Mouse (Mus musculus) cerebellum, postnatal 25 days (tissue): ENCODE measurements at regions not wholly inside any gene's neighbourhood (a gene's known extent, or its start where the extent isn't known, plus 50 kb on each side); places are given as distances from the start of the nearest gene placed in this dataset.

Experiments
- DNase-seq, 2 experiments: peaks; one replicate each; pipeline ENCODE4 v3.0.0; 2021; ENCODE audit warnings: mixed read lengths in 2 of 2

GRCm38 (mm10) chr8:90502879-90503278 is 154.7 kb upstream of the Tox3 start:
- DNase-seq = no peak

GRCm38 (mm10) chr8:90499315-90499714 is 151.2 kb upstream of the Tox3 start:
- no peak for DNase-seq

DNA sequence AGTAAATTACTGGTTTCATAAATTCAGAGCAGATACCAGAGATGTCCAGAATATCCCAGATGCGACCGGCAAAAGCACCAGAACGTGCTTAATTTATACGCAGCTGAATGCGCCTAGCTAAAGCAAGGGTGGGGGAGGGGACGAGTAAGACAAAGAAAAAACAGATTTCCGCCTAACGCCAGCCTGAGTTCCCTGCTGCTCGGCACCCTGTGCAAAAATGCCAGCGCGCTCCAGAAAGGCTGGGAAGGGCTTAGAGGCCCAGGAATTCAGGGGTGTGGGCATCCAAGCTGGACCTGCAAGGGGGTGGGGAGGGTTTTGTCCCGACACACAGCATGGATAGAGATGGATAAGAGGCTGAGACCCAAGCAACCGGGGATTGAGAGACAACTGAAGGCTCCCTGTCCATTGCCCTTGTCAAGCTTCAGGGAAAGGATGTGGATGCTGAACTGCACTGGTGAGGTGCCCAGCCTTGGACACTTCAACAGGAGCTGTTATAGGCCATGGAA is 148.6 kb upstream of the Tox3 start:
- peak; percentile 29 to 39 for DNase-seq

DNA sequence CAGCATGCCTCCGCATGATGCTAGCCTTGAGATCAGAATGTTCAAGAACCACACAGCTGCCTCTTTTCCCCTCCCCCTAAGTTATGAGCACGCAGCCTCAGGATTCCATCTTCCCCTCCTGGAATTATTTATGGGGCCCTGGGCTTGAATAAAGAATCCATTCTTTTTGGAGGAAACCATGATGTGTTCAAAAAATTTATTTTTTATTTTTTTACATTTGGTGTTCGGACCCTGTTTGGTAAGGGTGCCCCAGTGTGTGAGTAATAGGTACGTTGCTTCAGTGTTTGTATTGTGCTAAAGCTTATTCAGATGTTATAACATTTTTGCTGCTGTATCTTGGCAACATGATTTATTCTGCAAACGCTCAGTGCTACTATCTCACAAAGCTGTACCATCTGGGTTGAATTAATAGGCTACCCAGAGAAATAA is 147.8 kb upstream of the Tox3 start:
- no peak for DNase-seq

DNA sequence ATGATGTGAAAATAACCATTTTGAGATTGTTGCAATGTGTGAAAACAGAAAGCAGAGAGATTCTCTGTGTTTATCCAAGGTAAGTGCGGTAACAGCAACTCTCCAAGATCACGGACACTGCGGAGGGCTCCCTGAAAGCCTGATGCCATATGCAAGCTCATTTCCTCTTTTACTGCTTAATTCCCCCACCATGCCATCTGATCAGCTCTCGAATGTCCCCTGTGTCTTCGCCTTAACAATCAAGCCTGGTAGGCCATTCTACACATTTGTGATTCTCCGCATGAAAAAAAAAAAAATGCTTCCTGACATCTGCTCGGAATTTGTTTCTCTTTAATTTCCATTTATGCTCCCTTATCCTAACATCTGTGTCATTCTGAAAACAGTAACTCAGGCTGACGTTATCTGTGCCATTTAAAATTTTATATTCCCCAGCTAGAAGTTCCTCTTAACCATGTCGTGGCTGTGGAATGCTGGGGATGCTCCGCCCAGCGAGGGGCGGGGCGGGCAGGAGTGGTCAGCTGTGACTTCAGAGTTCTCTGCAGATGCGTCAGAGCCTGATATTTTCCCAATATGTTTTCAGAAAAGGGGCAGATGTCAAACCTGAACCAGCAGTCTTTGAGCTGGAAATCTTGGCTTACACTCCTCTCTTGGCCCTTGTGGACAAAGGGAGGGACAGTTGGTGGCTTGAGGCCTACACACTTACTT is 144.5 kb upstream of the Tox3 start:
- no peak for DNase-seq

- DNase-seq = no peak
These were observed 143.5 kb upstream of the Tox3 start for GRCm38 (mm10) chr8:90491691-90492090.

GRCm38 (mm10) chr8:90490734-90491441 is 142.7 kb upstream of the Tox3 start:
- DNase-seq = no peak

- no peak for DNase-seq
These were observed 138.4 kb upstream of the Tox3 start for GRCm38 (mm10) chr8:90486556-90486955.

GRCm38 (mm10) chr8:90478149-90478548 is 130.0 kb upstream of the Tox3 start:
- DNase-seq = no peak

DNA sequence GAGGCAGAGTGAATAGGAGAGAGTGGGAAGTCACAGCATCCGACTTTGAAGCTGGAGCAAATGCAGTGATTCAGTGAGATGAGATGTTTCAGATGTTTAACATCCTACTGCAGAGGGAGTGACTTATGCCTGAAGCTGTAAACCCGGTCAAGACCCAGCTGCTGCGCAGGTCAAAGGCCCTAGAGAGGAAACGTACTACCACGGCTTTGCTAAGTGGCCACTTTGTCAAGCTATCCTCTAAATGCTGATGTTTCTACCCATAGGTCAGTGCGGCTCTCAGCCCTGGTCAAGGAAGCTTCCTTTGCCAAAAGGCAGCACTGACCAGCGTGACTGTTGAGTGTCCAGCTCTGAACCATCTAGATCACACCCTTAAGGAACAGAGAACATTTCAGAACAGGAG is 125.9 kb upstream of the Tox3 start:
- DNase-seq = no peak

GRCm38 (mm10) chr8:90470826-90471225 is 122.7 kb upstream of the Tox3 start:
- DNase-seq = no peak

- peak in 1 of 2 experiments; percentile 5 for DNase-seq
These were observed 115.6 kb upstream of the Tox3 start for GRCm38 (mm10) chr8:90463708-90464107.

- no peak for DNase-seq
These were observed 107.2 kb upstream of the Tox3 start for GRCm38 (mm10) chr8:90455321-90455720.

DNA sequence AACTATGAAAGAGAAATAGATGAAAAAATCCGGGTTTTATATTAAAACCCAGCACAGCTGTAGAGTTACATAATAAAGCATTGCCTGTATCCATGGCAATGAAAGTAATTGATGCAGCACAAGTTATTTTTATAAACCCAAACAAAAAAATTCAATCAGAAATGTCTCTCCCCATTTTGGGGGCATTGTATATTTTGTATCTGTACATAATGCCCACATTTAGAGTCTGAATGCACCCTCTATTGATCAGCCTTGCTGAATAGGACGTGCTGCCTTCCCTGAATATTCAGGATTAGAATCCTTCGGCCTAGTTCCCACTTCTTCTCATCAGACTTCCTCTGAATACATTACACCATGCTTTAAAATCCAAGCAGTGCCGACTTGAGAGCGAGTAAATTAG is 106.0 kb upstream of the Tox3 start:
- DNase-seq = no peak

DNA sequence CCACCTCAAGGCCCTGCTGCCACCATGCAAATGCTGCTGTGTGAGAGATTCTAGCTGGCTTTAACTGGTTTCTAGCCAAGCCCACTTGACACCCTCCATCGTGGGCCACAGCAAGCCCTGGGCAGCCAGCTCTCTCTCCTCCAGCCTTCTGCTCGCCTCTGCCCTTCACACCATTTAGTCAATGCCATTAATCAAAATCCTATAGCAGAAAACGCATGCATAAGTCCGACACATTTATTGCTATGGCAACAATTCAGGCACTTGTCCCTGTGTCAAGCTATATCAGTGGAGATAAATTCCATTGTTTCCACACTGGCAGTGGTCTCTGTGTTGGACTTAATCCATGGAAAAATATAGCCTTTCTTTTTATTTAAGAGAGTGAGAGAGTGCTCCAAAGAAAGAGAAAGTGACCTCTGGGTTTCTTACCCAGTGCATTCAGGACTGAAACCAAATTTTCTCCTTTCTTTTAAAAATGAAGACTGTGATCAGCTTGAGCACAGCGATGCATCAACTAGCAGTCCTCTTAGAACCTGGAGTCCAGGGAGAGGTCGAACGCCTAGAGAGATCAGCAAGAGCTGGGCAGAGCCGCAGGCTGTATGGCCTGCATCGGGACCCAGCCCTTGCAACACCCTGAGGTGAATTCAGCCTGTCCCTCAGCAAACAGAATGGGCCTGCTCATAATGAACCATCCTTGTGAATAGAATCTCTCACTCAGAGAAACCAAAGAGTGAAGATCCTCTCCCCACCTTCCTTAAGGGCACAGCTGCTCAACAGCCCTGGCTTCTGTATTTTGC is 93.1 kb upstream of the Tox3 start:
- DNase-seq = no peak

GRCm38 (mm10) chr8:90414021-90414420 is 65.9 kb upstream of the Tox3 start:
- peak; percentile 68 to 79 for DNase-seq
